Mouse (Mus musculus): ENCODE results near the gene Mtmr1.
A peak's percentile ranks its signal among the peaks of the same experiment; 100 is the strongest.

The Mtmr1 gene

DNA sequence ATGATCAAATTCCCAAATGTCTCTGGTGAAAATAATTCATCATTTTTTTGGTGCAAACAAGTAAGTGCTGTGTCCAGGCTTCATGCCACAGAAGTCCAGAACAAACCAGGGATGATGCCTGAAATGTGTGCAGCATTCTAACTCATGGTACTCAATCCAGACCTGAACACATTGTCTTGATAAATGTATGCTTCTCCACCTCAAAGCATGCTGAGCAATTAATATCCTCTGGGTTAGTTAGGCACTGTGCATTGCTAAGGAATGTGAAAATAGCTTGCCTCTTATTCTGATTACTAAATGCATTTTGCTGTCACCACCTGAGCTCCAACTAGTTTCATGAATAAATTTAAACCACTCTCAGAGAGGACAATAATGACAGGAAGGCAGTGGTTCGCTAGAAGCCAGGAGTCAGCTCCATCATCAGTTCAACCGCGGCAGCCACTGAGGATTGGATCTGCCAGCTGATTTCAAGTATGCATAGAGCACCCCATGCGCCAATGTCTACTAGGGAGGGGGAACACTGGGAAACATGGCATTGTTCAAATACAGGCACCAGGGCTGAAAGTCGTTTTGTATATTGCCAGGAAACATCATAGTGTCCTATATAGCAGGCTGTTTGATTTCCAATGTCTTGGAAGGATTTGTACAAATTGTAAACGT lies 91.6 kb downstream of the Mtmr1 start:
- no peak for DNase-seq

GRCm38 (mm10) chrX:71464138-71464826 lies 99.7 kb downstream of the Mtmr1 start:
- DNase-seq, result peak; percentile 2

DNA sequence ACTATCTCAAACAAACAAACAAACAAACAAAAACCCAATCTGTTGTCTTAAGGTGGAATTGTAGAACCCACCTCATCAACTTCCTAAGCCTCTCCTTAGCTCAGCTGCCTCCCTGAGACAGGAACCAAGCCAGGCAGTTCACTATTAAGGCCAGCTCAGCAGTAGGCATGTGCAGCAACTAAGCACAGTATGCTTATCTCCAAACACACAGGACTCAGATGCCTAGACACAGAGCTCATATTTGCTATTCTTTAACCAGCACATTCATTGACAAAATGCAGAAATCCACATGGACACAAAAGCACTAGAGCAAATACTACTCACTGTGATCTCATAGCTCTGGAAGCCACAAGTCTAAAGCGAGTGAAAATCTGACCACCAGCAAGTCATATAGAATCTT lies 100.9 kb downstream of the Mtmr1 start:
- no peak for DNase-seq

- DNase-seq, result no peak
These were observed 102.9 kb downstream of the Mtmr1 start for GRCm38 (mm10) chrX:71467491-71467890.

Measured in lung, postnatal 10 days (tissue).